Mouse (Mus musculus) midbrain, postnatal 0 days (tissue): Measurements from ENCODE around the gene Mrpl19. TPM values are rescaled to one million over a fixed set of nuclear protein-coding genes. Genes with fewer than 3 reads are reported as not detected.

Source experiments
- ATAC-seq: fragments of 200-750 bp; cut with Nextera tagmentation; 2 replicates; pipeline ENCODE4 v1.8.0; 2017; ENCODE audit warnings: moderate number of reproducible peaks, mild to moderate bottlenecking, moderate TSS enrichment, moderate library complexity; ENCODE audit not compliant: low FRiP score
- DNase-seq: peaks from one replicate; pipeline ENCODE4 v3.0.0-alpha.2; 2015; ENCODE audit warnings: low spot score
- H3K27ac ChIP-seq: fragments of 300-500 bp; sonication (generic); 2 replicates; pipeline ENCODE4 v1.5.1; 2014; ENCODE audit warnings: low read depth, mild to moderate bottlenecking, low read length, mixed read lengths
- H3K27me3 ChIP-seq: fragments of 300-500 bp; sonication (generic); 2 replicates; pipeline ENCODE4 v1.6.1; 2014; ENCODE audit warnings: low read length, control low read depth, mixed read lengths; ENCODE audit not compliant: insufficient read depth
- H3K36me3 ChIP-seq: fragments of 300-500 bp; sonication (generic); 2 replicates; pipeline ENCODE4 v1.6.1; 2014; ENCODE audit warnings: low read length, control low read depth, mixed read lengths; ENCODE audit not compliant: insufficient read depth
- H3K4me1 ChIP-seq: fragments of 300-500 bp; sonication (generic); 2 replicates; pipeline ENCODE4 v1.6.1; 2014; ENCODE audit warnings: mild to moderate bottlenecking, control low read depth, antibody characterized with exemption, low read length, mixed read lengths; ENCODE audit not compliant: insufficient read depth
- H3K4me2 ChIP-seq: fragments of 300-500 bp; sonication (generic); 2 replicates; pipeline ENCODE4 v1.6.1; 2014; ENCODE audit warnings: low read depth, mild to moderate bottlenecking, low read length, mixed read lengths; ENCODE audit not compliant: poor library complexity, severe bottlenecking
- H3K4me3 ChIP-seq: fragments of 300-500 bp; sonication (generic); 2 replicates; pipeline ENCODE4 v1.5.1; 2014; ENCODE audit warnings: low read depth, mild to moderate bottlenecking, low read length, moderate library complexity
- H3K9ac ChIP-seq: fragments of 300-500 bp; sonication (generic); replicated peaks from 2 replicates; pipeline ENCODE4 v1.6.1; 2014; ENCODE audit warnings: mild to moderate bottlenecking, low read length, moderate library complexity, mixed read lengths; ENCODE audit not compliant: poor library complexity, severe bottlenecking
- H3K9me3 ChIP-seq: fragments of 300-500 bp; sonication (generic); 2 replicates; pipeline ENCODE4 v1.6.1; 2016; ENCODE audit warnings: low read length, control low read depth
- CTCF ChIP-seq: IDR thresholded peaks from 2 replicates; pipeline ENCODE4 v1.5.1; 2016; ENCODE audit warnings: antibody characterized with exemption, mild to moderate bottlenecking
- WGBS: fragments of 180-500 bp; shearing (Covaris S2); extraction: QIAGEN DNeasy Blood & Tissue Kit; methylation state at CpG from one replicate; pipeline ENCODE4 v1.1.7; 2014; 5-methylcytosine and 5-hydroxymethylcytosine counted together
- polyA plus RNA-seq: library from polyadenylated mRNA; unstranded; fragments of >200 nt; fragmentation: Nextera tagmentation; extraction: Ambion mirVana; gene quantifications from 2 replicates; pipeline ENCODE4 v1.2.1, GENCODE M21; 2015
- total RNA-seq: library from RNA; depleted of rRNA; stranded (reverse); fragments of >200 nt; gene quantifications from 2 replicates; pipeline ENCODE4 v1.2.3, GENCODE M21; 2014

Gene Mrpl19
- total and polyA plus RNA-seq, 2 experiments from 2014 or later, result 8.2 to 38.9 TPM

GRCm38 (mm10) chr6:81929402-81929801 is 36.4 kb downstream of the Mrpl19 start:
- DNase-seq (no peak), ATAC-seq (no peak)
- H3K27ac ChIP-seq, result no peak overlapping the region
- WGBS, result 95% methylated on average over 4 of the region's 4 CpGs
- H3K4me3 ChIP-seq, result no peak overlapping the region
- H3K36me3 ChIP-seq, result peaks cover 46% of the 10 kb centered on the region
- no peak overlapping the region for H3K4me2 ChIP-seq
- no peaks in the 10 kb centered on the region for H3K9me3 ChIP-seq
- TF ChIP-seq CTCF, result no peak
- H3K9ac ChIP-seq, result no peak overlapping the region
- H3K27me3 ChIP-seq, result no peaks in the 10 kb centered on the region
- H3K4me1 ChIP-seq, result 0 out of 2 replicates have a peak, but pooled peaks cover 1% of the 10 kb centered on the region

GRCm38 (mm10) chr6:81924304-81924703 is 41.5 kb downstream of the Mrpl19 start:
- Histone ChIP-seq H3K36me3 (peaks cover 18% of the 10 kb centered on the region), H3K9ac (peak overlapping the region; percentile 79), H3K27ac (no peak overlapping the region; the same call in 1 of the 2 replicates), H3K9me3 (no peaks in the 10 kb centered on the region), H3K4me2 (peak overlapping the region; percentile 64), H3K27me3 (no peaks in the 10 kb centered on the region), H3K4me1 (0 out of 2 replicates have a peak, but pooled peaks cover 3% of the 10 kb centered on the region), H3K4me3 (peak overlapping the region; percentile 75)
- ATAC-seq (no peak), DNase-seq (no peak)
- WGBS, result 9% methylated on average over 5 of the region's 5 CpGs
- TF ChIP-seq CTCF, result no peak

DNA sequence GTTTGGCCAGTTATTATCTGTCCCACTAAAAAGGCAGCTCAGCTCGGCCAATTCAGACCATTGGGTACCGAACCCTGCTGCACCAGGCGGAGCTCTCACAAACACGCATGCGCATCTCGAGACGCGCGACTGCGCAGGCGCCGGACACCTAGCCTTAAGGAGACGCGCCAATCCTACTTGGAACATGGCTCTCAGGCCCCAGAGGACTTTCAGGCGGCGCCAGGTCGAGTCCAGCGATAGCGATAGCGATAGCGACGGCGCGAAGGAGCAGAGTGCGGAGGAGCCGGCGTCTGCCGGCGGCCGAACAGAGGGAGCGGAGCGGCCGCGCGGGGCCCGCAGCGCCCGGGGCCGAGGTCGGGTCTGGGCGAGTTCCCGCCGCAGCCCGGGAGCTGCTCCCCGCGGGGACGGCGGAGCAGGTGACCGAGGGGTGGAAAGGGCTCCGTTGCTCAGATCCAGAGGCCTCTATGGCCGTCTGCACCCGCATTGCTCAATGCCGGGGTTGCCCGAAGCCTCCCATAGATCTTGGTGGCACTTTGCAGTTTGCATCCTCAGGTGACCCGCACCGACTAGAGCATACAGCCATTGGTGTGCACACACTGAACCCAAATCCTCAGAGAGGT is 42.1 kb downstream of the Mrpl19 start, which contains the start of gene Gcfc2:
TSS of gene Gcfc2 (plus strand) at position 147 of the 620 bp plus-strand sequence.
- ATAC-seq (peak; percentile 90), DNase-seq (peak; percentile 96)
- 0 out of 2 replicates have a peak, but pooled peaks cover 3% of the 10 kb centered on the region for H3K4me1 ChIP-seq
- no peaks in the 10 kb centered on the region for H3K9me3 ChIP-seq
- peaks cover 18% of the 10 kb centered on the region for H3K36me3 ChIP-seq
- no peaks in the 10 kb centered on the region for H3K27me3 ChIP-seq
- peak; percentile 32; the same call in 1 of the 2 replicates for TF ChIP-seq CTCF
- peak within 1 kb of the TSS; percentile 64 for H3K4me2 ChIP-seq
- H3K4me3 ChIP-seq, result peak within 1 kb of the TSS; percentile 75
- peak within 1 kb of the TSS; percentile 79 for H3K9ac ChIP-seq
- WGBS, result under 1% methylated on average over 55 of the region's 56 CpGs
- peak within 1 kb of the TSS; percentile 60 for H3K27ac ChIP-seq

DNA sequence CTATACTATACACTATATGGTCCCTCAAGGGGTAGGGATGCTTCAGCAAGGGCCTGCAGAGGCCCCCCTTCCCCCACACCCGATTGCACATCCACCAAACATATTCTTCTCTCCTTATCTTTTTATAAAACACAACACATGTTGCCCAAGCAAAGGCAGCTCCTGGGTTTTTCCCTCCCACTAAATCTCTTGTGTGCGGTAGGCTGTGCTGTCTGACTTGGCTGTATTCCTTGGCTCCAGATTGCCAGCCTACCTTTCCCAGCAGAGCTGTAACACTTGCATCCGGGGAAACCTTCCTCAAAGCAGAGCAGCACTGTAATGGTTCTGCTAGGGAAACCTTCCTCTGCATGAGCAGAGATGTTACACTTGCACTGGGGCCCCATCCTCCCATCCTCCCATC is 53.6 kb downstream of the Mrpl19 start:
- H3K4me2 ChIP-seq, result no peak overlapping the region
- no peak for ATAC-seq
- no peaks in the 10 kb centered on the region for H3K9me3 ChIP-seq
- DNase-seq, result no peak
- no peak overlapping the region for H3K27ac ChIP-seq
- no peaks in the 10 kb centered on the region for H3K4me1 ChIP-seq
- H3K27me3 ChIP-seq, result no peaks in the 10 kb centered on the region
- no peaks in the 10 kb centered on the region for H3K36me3 ChIP-seq
- H3K9ac ChIP-seq, result no peak overlapping the region
- TF ChIP-seq CTCF, result no peak
- 79% methylated on average over 3 of the region's 3 CpGs for WGBS
- no peak overlapping the region for H3K4me3 ChIP-seq

- TF ChIP-seq CTCF, result no peak
- Histone ChIP-seq H3K9me3 (no peaks in the 10 kb centered on the region), H3K4me2 (no peak overlapping the region), H3K4me1 (no peaks in the 10 kb centered on the region), H3K9ac (no peak overlapping the region), H3K36me3 (no peaks in the 10 kb centered on the region), H3K27ac (no peak overlapping the region), H3K4me3 (no peak overlapping the region), H3K27me3 (no peaks in the 10 kb centered on the region)
- WGBS, result 77% methylated on average over 4 of the region's 4 CpGs
- DNase-seq (no peak), ATAC-seq (no peak)
These were observed 54.0 kb downstream of the Mrpl19 start for GRCm38 (mm10) chr6:81911713-81912112.

DNA sequence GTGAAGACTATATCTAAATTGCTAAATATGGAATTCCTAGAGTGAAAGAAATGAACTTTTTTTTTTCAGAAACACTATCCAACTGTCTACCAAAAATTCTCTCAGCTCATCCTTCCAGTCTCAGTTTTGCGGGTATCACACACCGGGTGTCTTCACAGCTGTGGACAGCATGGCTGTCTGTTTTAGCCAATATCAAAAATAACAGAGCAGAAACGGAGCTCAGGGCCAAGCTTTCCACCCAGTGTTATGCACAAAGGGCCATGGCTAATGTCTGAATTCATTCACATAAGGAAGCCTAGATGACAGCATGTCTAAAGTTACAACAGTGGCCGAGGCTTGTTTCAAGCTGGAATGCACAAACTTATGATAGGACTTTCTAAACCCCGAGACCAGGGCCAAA is 54.5 kb downstream of the Mrpl19 start:
- Histone ChIP-seq H3K9me3 (no peaks in the 10 kb centered on the region), H3K4me1 (no peaks in the 10 kb centered on the region), H3K36me3 (no peaks in the 10 kb centered on the region), H3K9ac (no peak overlapping the region), H3K27me3 (no peaks in the 10 kb centered on the region), H3K27ac (no peak overlapping the region), H3K4me3 (no peak overlapping the region), H3K4me2 (no peak overlapping the region)
- WGBS, result 86% methylated on average over 5 of the region's 5 CpGs
- DNase-seq (no peak), ATAC-seq (no peak)
- TF ChIP-seq CTCF, result no peak
